Mouse (Mus musculus): ENCODE measurements at regions not wholly inside any gene's neighbourhood (a gene's known extent, or its start where the extent isn't known, plus 50 kb on each side); places are given as distances from the start of the nearest gene placed in this dataset.

DNA sequence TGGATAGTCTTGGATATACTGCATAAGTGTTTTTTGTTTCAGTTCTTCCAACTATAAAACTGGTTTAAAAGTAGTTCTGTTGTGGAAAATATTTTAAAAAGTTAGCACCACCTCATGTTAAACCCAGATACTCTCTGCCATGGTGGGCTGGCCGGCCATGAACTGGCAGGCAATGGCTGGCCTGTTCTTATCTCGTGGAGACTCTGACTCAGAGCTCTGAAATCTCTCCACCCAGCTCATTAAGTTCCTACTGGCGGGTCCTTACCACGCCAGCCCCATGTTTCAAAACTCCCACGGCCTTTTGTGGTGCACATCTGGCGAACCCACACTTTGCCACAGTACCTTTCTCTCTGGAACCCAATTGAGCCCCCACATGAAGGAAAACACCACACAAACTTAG, 183.8 kb upstream of the Slc30a5 start:
- TF ChIP-seq GATA4 (IDR thresholded peaks at IDR 0.05; ENCODE audit: insufficient replicate concordance, low read length) = no peak

DNA sequence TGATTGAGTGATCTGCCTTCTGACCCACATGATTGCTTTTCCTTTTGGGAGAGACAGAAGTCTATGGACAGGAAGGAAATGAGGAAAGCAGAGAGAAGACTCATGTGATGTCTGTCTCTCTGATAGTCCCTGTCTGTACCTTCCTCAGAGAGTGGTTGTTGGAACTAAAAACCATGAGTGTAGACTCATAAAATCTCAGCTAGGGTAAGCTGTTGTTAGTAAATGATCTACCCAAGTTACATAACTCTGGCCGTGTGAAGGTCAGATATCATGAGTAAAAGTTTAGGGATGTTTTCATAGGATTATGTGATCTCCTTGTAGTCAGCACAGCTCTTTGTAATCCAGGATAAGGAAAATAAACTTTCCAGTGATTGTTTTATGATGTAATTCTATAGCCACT, 183.0 kb upstream of the Slc30a5 start:
- TF ChIP-seq GATA4 (IDR thresholded peaks at IDR 0.05; ENCODE audit: insufficient replicate concordance, low read length) = no peak

DNA sequence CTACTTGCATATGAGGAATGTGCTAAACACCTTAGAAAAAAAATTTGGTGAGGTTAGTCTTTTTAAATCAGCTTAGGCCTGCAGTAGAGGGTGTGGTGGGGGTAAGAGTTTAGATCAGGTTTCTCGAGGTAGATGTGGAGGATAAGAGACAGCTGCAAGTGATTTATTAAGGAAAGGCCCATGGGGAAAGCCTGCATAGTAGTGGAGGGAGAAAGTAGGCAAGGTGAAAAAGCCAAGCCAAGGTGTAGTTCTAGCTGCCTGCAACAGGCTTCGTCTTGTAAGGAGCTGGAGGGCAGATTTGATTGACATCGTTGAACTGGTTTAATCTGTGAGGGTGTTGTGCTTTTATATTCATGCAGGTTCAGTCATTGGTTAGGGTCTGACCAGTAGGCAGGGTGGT, 182.2 kb upstream of the Slc30a5 start:
- no peak for TF ChIP-seq GATA4 (IDR thresholded peaks at IDR 0.05; ENCODE audit: insufficient replicate concordance, low read length)

DNA sequence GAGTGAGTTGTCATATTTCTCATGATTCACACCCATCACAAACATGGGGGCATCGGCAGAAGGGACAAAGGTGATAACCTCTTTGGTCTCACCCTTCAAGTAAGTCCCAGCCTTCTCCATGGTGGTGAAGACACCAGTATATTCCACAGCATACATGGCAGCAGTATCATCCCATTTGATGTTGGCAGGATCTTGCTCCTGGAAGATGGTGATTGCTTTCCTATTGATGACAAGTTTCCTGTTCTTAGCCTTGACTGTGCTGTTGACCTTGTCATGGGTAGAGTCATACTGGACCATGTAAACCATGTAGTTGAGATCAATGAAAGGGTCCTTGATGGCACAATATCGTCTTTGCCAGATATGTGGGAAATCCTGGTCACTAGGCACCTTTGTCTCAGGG, 180.4 kb upstream of the Slc30a5 start:
- no peak for TF ChIP-seq GATA4 (IDR thresholded peaks at IDR 0.05; ENCODE audit: insufficient replicate concordance, low read length)

DNA sequence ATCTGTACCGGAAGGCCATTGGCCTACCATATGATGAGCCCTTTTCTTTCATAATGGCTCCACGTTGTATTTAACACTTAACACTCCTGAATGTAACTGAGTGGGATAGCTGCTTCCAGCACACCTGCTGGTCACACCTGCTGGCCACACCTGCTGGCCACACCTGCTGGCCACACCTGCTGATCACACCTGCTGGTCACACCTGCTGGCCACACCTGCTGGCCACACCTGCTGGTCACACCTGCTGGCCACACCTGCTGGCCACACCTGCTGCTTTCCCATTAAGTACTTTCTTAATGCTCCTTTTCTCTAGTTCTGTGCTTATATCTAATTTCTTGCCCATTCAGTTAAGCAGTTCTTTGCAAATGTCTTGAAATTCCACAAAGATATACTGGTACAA, 157.4 kb upstream of the Slc30a5 start:
- no peak for TF ChIP-seq GATA4 (IDR thresholded peaks at IDR 0.05; ENCODE audit: insufficient replicate concordance, low read length)

DNA sequence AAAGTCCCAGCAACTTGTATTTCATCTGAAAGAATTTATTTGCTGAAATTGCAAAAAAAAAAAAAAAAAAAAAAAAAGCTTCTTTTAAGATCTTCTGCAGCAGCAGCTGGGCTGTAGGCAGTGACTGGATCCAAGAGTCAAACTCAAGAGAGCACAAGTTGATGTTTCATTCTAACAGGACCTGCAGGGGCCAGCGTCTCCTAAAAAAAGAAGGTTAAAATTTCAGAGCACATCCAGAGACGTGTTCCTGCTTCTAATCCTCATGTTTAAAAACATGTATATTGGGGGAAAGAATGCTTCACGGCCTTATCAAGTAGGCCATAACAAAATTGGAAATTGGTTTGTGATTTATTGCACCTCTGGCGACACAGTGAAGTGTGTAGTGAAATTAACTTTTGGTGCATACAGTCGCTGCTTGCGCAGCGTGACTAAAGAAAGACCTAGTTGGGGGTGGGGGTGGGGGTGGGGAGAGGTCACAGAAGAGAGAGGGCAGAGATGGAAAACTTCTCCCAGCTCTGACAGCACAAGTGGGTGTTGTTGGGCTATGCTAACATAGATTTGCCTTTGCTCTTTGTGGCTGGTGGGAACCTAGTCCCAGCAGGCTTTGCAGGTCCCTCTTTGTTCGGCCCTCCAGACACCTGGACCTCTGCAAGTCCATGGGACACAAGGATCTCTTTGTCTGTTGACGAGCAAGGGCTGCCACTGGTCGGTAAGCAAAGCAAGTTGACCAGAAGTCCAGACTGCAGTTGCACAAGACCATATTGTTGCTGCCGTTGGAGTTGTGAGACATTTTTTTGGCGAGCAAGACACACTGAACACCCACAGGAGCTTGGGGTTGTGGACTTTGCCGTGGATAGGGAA, 155.7 kb upstream of the Slc30a5 start:
- no peak for TF ChIP-seq GATA4 (IDR thresholded peaks at IDR 0.05; ENCODE audit: insufficient replicate concordance, low read length)

DNA sequence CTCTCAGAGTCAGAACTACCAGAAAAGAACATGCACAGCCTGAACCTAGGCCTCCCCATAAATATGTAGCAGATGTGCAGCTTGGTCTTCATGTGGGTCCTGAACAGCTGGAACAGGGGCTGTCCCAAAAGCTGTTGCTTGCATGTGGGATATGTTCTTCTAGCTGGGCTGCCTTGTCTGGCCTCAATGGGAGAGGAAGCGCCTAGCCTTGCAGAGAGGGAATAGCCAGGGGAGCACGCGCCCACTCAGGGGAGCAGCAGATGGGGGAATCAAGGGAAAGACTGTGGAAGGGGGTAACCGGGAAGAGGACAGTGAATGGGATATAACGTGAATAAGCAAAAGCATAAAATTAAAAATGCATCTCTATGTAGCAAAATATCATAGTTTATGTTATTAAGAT, 154.9 kb upstream of the Slc30a5 start:
- TF ChIP-seq GATA4 (IDR thresholded peaks at IDR 0.05; ENCODE audit: insufficient replicate concordance, low read length) = no peak

DNA sequence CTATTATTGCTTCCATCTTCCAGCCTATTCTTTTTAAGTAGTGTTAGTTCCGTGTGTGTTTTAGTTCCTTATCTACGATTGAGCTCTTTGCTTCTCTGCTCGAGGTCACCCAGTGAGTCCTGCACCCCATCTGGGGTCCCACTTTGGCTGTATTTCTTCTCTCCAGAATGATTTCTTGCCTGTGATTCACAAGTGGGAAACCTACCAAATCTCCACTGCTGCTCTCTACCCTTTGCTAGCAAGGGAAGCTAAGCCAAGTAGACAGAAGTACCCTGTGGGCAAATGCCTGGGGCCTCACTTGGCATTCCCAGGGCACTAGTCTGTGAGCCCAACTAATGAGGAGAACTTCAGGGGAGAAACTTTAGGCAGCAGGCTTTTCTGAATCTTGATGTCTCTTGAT, 142.5 kb upstream of the Slc30a5 start:
- no peak for TF ChIP-seq GATA4 (IDR thresholded peaks at IDR 0.05; ENCODE audit: insufficient replicate concordance, low read length)

DNA sequence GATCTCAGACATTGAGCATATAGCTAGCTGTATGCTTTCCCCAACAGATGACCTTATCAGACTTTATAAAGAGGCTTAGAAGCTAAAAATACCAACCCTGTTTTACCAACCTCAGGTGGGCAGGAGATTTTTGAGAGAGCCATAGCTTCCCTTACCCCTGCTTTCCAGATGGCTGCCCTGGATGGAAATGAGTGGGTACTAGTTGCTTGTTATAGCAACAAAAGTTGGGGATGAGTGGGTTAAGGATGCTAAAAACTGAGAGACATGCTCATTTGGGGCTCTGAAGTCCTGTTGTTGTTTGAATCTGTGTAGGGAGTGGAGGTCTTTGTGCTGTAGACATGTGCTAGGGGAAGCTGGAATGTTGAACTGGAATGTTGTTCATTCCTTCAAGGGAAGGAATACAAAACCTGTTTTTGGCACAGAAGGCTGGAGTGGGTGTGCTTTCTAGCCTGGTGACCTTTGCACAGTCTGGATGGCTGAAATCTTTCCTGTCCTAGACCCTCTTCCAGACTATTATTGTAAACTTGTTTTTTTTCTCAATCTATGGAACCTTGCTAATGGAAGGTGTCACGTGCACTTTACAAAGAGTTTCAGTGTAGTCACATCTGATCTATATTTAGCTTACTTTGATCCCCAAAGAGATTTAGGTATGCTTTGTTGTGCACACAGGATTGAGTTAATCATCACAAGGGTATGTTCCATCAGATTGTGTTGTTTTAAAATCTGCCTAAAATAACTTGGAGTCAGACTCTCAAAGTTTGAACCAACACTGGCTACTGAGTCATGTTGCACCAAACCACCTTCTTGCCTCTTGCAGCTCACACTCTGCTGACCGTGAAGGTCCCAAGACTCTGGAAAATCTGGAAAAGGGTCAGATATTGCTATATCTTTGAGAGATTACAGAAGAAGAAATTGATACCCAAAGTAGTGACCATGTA, 138.1 kb upstream of the Slc30a5 start:
- no peak for TF ChIP-seq GATA4 (IDR thresholded peaks at IDR 0.05; ENCODE audit: insufficient replicate concordance, low read length)

DNA sequence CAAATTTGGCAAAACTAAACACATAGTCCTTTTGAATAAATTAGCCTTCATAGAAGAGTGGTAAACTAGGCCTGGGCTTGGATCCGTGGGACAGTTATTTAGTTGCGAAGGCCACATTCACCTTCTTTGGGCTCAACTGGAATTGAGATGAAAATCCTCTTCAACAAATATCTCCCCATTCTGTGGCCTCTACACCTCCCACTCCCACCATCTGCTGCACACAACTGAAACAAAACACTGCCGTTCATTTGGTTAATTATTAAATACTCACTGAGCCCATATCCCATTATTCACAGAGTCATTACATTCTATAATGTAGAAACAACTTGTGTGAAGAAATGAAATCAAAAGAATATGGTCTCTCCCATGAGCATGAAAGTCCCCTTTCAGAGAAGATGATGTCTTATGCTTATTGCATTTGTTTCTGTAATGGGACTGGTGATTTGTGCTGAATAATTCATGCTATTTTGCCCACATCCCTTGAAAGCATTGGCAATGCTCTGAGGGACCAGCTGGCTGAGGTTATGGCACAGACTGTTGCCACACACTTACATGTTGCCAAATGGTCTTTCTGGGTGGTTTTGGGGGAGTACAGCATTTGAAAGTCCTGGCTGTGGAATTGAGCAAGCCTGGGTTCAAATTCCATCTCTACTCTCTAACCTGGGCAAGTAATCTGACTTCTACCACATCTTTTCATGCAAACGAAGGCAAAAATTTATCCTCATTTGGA, 129.7 kb upstream of the Slc30a5 start:
- TF ChIP-seq GATA4 (IDR thresholded peaks at IDR 0.05; ENCODE audit: insufficient replicate concordance, low read length) = no peak

DNA sequence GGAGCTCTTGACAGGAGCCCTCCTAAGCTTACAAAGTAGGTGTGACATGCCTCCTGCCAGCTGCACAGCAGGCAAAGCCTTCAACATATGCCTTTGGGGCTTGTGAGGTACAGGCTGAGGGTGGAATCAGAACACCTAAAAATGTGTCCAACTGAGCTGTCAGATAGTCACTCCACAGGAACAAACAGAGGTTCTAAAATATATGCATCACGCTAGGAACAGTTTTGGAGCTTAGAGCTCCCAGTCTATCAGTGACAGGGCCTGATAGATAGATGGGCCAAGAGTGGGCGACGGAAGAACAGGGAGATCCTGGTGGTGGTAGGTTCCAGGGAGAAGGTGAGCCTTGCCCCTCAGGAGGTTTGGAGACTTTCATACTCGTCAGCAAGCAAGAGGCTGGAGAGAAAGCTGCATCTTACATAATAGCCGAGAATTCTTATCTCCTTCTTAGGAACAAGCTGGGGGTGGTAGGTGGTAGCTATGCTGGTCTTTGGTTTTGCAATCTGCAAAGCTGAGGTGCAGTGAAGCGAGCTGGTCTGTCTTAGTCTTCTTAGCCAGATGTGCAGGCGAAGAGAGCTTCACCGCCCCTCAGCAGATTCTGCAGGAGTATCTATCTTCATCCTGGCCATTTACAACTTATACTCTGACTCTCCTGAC, 121.5 kb upstream of the Slc30a5 start:
- no peak for TF ChIP-seq GATA4 (IDR thresholded peaks at IDR 0.05; ENCODE audit: insufficient replicate concordance, low read length)

DNA sequence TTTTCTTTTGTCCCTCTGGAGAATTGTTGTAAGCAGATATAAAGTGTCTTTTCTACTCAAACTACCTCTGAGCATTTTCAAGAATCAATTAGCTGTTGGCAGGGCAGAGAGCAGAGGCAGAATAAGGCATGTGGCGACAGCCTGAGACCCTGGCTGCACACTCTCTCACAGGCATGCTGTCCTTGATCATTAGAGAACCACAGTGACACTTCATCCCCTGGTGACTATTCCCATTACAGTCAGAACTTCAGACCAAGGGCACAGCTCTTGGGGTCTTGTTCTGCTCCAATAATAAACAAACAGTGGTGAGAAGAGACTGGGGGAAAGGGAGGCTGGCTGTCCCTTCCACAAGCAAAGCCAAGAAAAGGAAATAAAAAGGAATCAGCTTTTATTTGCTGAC, 120.9 kb upstream of the Slc30a5 start:
- TF ChIP-seq GATA4 (IDR thresholded peaks at IDR 0.05; ENCODE audit: insufficient replicate concordance, low read length) = no peak

DNA sequence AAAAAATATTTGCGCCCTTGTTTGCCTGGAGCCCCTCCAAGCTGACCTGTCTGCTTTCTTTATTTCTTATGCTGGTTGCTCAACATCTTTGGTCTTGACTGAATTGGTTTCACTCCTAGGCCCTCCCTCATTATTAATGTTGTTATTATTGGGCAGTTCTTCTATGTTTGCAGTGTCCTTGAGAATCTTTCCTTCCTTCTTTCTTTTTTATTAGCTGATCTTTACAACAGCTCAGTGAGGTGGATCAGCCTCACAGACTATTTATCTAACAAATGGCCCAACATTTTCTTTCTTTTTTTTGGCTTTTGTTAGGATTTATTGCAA, 117.9 kb upstream of the Slc30a5 start:
- no peak for TF ChIP-seq GATA4 (IDR thresholded peaks at IDR 0.05; ENCODE audit: insufficient replicate concordance, low read length)

DNA sequence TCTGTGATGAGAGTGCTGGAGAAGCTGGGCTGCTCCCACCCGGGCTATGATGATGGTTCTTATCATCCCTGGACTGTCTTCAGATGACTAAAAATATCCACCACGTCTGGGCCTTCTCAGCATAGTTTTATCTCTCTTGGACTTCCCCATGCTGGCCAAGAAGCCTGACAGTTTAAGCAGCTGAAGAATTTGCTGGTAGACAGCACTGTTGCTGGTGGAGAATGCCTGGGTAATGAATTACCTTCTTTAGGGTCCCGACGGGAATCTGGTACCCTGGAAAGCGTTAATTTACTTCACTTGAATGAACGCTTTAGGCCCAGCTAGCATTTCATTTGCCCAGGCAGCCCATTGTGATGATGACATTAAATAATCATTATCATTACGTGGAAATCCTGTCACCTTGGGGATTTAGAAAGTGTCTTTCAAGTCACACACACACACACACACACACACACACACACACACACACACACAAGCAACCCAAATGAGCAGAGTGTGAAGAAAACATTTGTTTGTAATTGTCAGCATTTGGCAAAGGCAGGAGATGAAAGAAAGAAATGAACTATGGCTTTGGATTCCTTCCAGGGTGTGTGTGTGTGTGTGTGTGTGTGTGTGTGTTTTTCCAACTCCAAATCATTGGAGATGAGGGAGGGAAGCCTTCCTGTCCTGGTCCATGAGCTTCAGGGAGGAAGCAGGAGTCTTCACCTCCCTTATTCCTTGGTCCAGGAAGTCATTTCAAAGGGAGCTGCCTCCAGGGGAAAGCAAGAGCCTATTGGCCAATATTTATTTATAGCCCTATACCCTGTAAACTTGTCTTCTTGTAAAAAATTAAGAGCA, 117.3 kb upstream of the Slc30a5 start:
- TF ChIP-seq GATA4 (IDR thresholded peaks at IDR 0.05; ENCODE audit: insufficient replicate concordance, low read length) = no peak
